Mouse (Mus musculus): ENCODE results near the gene Phactr2. TPM values are rescaled to one million over a fixed set of nuclear protein-coding genes. Genes with fewer than 3 reads are reported as not detected.

Gene Phactr2
- polyA plus RNA-seq, 1 experiment from 2014 or later = 13.2 TPM

GRCm38 (mm10) chr10:13184170-13184766 lies 289.9 kb downstream of the Phactr2 start:
- no peaks in the 10 kb centered on the region for H3K27me3 ChIP-seq (replicated peaks)
- no peak overlapping the region for H3K4me3 ChIP-seq
- no peak overlapping the region for H3K9ac ChIP-seq
- H3K9me3 ChIP-seq = no peaks in the 10 kb centered on the region
- ATAC-seq (ENCODE audit: low FRiP score, low read depth) = no peak
- no peak overlapping the region for H3K27ac ChIP-seq
- H3K36me3 ChIP-seq = peaks cover 79% of the 10 kb centered on the region
- no peaks in the 10 kb centered on the region for H3K4me1 ChIP-seq
- no peak overlapping the region for H3K4me2 ChIP-seq (replicated peaks)
- WGBS = 95% methylated on average over 4 of the region's 4 CpGs

- Histone ChIP-seq H3K27ac (no peak overlapping the region), H3K9ac (no peak overlapping the region), H3K4me3 (no peak overlapping the region), H3K36me3 (peaks cover 82% of the 10 kb centered on the region), H3K9me3 (no peaks in the 10 kb centered on the region), H3K27me3 (replicated peaks) (no peaks in the 10 kb centered on the region), H3K4me2 (replicated peaks) (no peak overlapping the region), H3K4me1 (no peaks in the 10 kb centered on the region)
- ATAC-seq (ENCODE audit: low FRiP score, low read depth) = no peak
- 94% methylated on average over 7 of the region's 7 CpGs for WGBS
Observed at GRCm38 (mm10) chr10:13180211-13180610, 294.0 kb downstream of the Phactr2 start.

GRCm38 (mm10) chr10:13177973-13178624 lies 296.1 kb downstream of the Phactr2 start, which contains the start of gene Zc2hc1b:
Zc2hc1b (minus strand) TSS chr10:13178023.
- H3K36me3 ChIP-seq = peaks cover 69% of the 10 kb centered on the region
- no peaks in the 10 kb centered on the region for H3K9me3 ChIP-seq
- H3K27ac ChIP-seq = no peak within 1 kb of the TSS
- H3K4me1 ChIP-seq = no peaks in the 10 kb centered on the region
- ATAC-seq (ENCODE audit: low FRiP score, low read depth) = no peak
- H3K4me2 ChIP-seq (replicated peaks) = no peak within 1 kb of the TSS
- 63% methylated on average over 7 of the region's 7 CpGs for WGBS
- no peak within 1 kb of the TSS for H3K4me3 ChIP-seq
- no peaks in the 10 kb centered on the region for H3K27me3 ChIP-seq (replicated peaks)
- H3K9ac ChIP-seq = no peak within 1 kb of the TSS

GRCm38 (mm10) chr10:13175866-13176265 lies 298.3 kb downstream of the Phactr2 start:
- 91% methylated on average over 7 of the region's 7 CpGs for WGBS
- H3K27ac ChIP-seq = no peak overlapping the region
- H3K36me3 ChIP-seq = peaks cover 48% of the 10 kb centered on the region
- no peaks in the 10 kb centered on the region for H3K9me3 ChIP-seq
- no peaks in the 10 kb centered on the region for H3K27me3 ChIP-seq (replicated peaks)
- no peak overlapping the region for H3K4me2 ChIP-seq (replicated peaks)
- peaks cover 8% of the 10 kb centered on the region; the same call in 1 of the 2 replicates for H3K4me1 ChIP-seq
- H3K4me3 ChIP-seq = no peak overlapping the region
- no peak for ATAC-seq (ENCODE audit: low FRiP score, low read depth)
- H3K9ac ChIP-seq = no peak overlapping the region

- Histone ChIP-seq H3K9me3 (no peaks in the 10 kb centered on the region), H3K27ac (no peak overlapping the region), H3K4me1 (peaks cover 9% of the 10 kb centered on the region; the same call in 1 of the 2 replicates), H3K27me3 (replicated peaks) (no peaks in the 10 kb centered on the region), H3K36me3 (peaks cover 18% of the 10 kb centered on the region), H3K4me3 (no peak overlapping the region), H3K4me2 (replicated peaks) (no peak overlapping the region), H3K9ac (no peak overlapping the region)
- 68% methylated on average over 10 of the region's 10 CpGs for WGBS
- ATAC-seq (ENCODE audit: low FRiP score, low read depth) = no peak
Observed at GRCm38 (mm10) chr10:13172798-13173221, 301.4 kb downstream of the Phactr2 start.

GRCm38 (mm10) chr10:13171461-13171860 lies 302.8 kb downstream of the Phactr2 start:
- no peaks in the 10 kb centered on the region for H3K9me3 ChIP-seq
- no peaks in the 10 kb centered on the region for H3K27me3 ChIP-seq (replicated peaks)
- no peak overlapping the region for H3K27ac ChIP-seq
- 76% methylated on average over 2 of the region's 2 CpGs for WGBS
- no peak overlapping the region for H3K4me3 ChIP-seq
- peaks cover 6% of the 10 kb centered on the region for H3K36me3 ChIP-seq
- H3K9ac ChIP-seq = no peak overlapping the region
- peaks cover 9% of the 10 kb centered on the region; the same call in 1 of the 2 replicates for H3K4me1 ChIP-seq
- ATAC-seq (ENCODE audit: low FRiP score, low read depth) = no peak
- H3K4me2 ChIP-seq (replicated peaks) = no peak overlapping the region

- H3K9me3 ChIP-seq = no peaks in the 10 kb centered on the region
- H3K4me2 ChIP-seq (replicated peaks) = no peak overlapping the region
- no peak for ATAC-seq (ENCODE audit: low FRiP score, low read depth)
- 58% methylated on average over 12 of the region's 12 CpGs for WGBS
- H3K36me3 ChIP-seq = 0 out of 2 replicates have a peak, but pooled peaks cover under 1% of the 10 kb centered on the region
- H3K9ac ChIP-seq = no peak overlapping the region
- H3K4me3 ChIP-seq = no peak overlapping the region
- peaks cover 9% of the 10 kb centered on the region; the same call in 1 of the 2 replicates for H3K4me1 ChIP-seq
- no peaks in the 10 kb centered on the region for H3K27me3 ChIP-seq (replicated peaks)
- H3K27ac ChIP-seq = no peak overlapping the region
Observed at GRCm38 (mm10) chr10:13170739-13171448, 303.3 kb downstream of the Phactr2 start.

GRCm38 (mm10) chr10:13168461-13168860 lies 305.8 kb downstream of the Phactr2 start:
- ATAC-seq (ENCODE audit: low FRiP score, low read depth) = no peak
- H3K4me3 ChIP-seq = no peak overlapping the region
- H3K9ac ChIP-seq = no peak overlapping the region
- no peaks in the 10 kb centered on the region for H3K27me3 ChIP-seq (replicated peaks)
- peaks cover 9% of the 10 kb centered on the region; the same call in 1 of the 2 replicates for H3K4me1 ChIP-seq
- 0 out of 2 replicates have a peak, but pooled peaks cover 4% of the 10 kb centered on the region for H3K9me3 ChIP-seq
- no peaks in the 10 kb centered on the region for H3K36me3 ChIP-seq
- no peak overlapping the region for H3K4me2 ChIP-seq (replicated peaks)
- WGBS = 95% methylated on average over 5 of the region's 5 CpGs
- no peak overlapping the region for H3K27ac ChIP-seq

GRCm38 (mm10) chr10:13162031-13162430 lies 312.2 kb downstream of the Phactr2 start:
- H3K4me2 ChIP-seq (replicated peaks) = no peak overlapping the region
- H3K9me3 ChIP-seq = 0 out of 2 replicates have a peak, but pooled peaks cover 4% of the 10 kb centered on the region
- WGBS = 91% methylated on average over 4 of the region's 4 CpGs
- H3K4me1 ChIP-seq = no peaks in the 10 kb centered on the region
- ATAC-seq (ENCODE audit: low FRiP score, low read depth) = no peak
- no peaks in the 10 kb centered on the region for H3K36me3 ChIP-seq
- H3K27ac ChIP-seq = no peak overlapping the region
- no peak overlapping the region for H3K9ac ChIP-seq
- no peaks in the 10 kb centered on the region for H3K27me3 ChIP-seq (replicated peaks)
- no peak overlapping the region for H3K4me3 ChIP-seq

GRCm38 (mm10) chr10:13160913-13161312 lies 313.3 kb downstream of the Phactr2 start:
- no peak for ATAC-seq (ENCODE audit: low FRiP score, low read depth)
- no peaks in the 10 kb centered on the region for H3K4me1 ChIP-seq
- H3K9me3 ChIP-seq = 0 out of 2 replicates have a peak, but pooled peaks cover 4% of the 10 kb centered on the region
- no peaks in the 10 kb centered on the region for H3K27me3 ChIP-seq (replicated peaks)
- no peaks in the 10 kb centered on the region for H3K36me3 ChIP-seq
- no peak overlapping the region for H3K9ac ChIP-seq
- WGBS = 93% methylated on average over 4 of the region's 4 CpGs
- H3K4me2 ChIP-seq (replicated peaks) = no peak overlapping the region
- H3K4me3 ChIP-seq = no peak overlapping the region
- no peak overlapping the region for H3K27ac ChIP-seq
